Mouse (Mus musculus): ENCODE data around the gene Ecpas.

DNA sequence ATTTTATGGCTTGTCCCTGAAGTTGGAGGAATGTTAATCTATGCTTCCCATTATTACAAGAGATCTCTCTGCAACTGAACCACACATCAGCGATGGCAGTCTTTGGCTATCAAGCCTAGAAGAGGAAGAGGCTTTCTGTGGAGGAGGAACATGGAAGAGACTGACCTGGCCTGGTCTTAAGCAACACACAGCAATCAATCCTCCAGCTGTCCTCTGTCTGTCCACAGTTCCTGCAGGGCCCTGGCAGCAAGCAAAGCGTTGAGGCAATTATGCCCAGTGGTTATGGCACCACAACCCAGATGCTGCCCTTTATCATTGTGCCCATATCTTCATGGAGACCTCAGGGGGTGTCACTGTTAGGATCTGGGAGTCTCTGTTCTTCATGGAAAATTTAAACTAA, 11.4 kb upstream of the Ecpas start:
- TF ChIP-seq CTCF (IDR thresholded peaks at IDR 0.05; ENCODE audit: extremely low read depth, insufficient read length, insufficient replicate concordance, low read depth, low read length), result no peak
- TF ChIP-seq POLR2A (IDR thresholded peaks at IDR 0.05; ENCODE audit: low read depth, low read length), result no peak

All from small intestine, adult 2 months (tissue).